Mouse (Mus musculus) liver, adult 2 months (tissue): ENCODE measurements around the gene Ttll5.

Experiments
- CTCF ChIP-seq: fragments of 200-500 bp; IDR thresholded peaks from 2 replicates; pipeline ENCODE4 v1.5.1; 2011; ENCODE audit warnings: low read depth, low read length, control low read depth
- POLR2A ChIP-seq: fragments of 200-500 bp; IDR thresholded peaks from 2 replicates; pipeline ENCODE4 v1.6.1; 2011; ENCODE audit warnings: low read length, control low read depth; ENCODE audit not compliant: insufficient read depth; ENCODE audit errors: extremely low read depth

GRCm38 (mm10) chr12:85813599-85813998, 10.9 kb upstream of the Ttll5 start:
- TF ChIP-seq CTCF (no peak), POLR2A (no peak)
